Mouse (Mus musculus): ENCODE results near the gene Thoc5.

Thoc5 gene

DNA sequence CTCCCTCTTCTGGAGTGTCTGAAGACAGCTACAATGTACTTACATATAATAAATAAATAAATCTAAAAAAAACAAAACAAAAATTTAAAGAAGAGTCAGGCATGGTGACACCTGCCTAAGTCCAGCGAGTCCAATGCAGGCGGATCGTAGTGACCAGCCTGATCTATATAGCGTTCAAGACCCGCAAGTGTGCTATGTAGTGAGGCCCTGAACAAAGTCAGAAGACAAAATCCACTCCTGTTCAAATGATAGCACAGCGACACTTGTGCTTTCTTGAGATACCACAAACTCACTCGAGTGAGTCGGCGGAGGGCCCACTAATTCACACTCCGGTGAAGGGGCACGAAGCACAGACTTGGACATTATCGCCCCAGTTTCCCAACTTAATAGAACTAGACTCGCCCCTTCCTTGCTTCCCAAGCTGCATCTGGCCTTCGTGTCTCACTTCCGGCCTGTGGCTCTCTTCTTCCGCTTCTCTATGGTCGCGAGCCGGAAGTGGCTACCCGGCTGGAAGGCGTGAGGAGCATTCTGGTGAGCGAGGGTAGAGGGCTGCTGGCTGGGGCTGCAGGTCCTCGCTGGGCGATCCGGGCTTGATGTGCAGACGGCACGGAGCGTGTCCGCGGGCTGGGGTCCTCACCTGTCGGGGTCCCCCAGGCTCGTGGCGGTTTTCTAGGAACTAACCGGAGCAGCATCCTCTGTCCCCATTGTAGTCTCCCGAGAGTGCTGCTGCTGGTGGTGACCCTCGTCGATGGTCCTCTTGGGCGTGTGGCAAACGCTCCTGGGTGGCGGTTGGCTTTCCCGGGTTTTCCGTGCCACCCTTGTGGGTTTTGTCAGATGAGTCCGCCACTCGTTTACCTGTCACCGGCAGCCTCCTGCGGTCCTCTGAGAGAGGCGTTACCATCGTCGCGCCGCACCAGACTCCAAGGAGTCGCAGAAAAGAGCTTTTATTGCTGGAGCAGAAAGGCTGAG lies at the start of gene Thoc5:
Gene Thoc5, plus strand, starts transcription at position 473 of the 969 bp plus-strand sequence.
- DNase-seq (ENCODE audit: low spot score in 2 of 2), result peak; percentile 57 to 72

DNA sequence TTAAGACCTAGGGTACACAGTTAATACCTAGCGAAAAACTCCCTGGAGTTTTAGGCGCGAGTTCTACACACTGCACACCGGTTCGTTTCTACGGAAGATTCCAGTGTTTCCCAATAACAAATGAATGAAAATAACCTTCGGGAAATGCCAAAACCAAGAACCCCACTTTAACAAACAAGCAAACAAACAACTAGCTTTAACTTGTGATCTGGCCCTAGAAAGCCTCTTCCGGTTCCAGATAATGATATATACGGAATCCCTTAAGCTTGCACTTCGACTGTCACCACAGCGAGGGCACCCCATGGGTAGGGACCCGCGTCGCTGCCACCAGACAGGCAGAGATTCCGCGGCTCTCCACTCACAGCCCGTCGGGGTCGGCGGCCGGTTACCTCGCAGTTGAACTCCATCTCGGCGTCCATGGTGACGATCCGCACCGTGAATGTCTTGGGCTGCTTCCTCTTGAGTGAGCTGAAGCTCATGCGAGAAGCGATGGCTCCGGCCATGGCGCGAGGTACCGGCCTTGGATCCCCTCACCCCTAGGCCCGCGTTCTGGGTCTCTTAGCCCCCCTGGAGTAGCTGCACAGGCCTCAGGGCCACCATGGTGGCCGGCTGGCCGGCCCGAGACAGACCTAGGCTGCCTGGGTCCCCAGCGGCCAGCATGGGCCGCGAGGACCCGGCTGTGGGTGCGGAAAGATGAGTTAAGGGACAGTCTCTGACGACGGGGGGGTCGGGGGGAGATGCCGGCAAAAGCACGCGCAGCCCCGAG lies 46.5 kb upstream of the Thoc5 start:
- DNase-seq (ENCODE audit: low spot score in 2 of 2), result peak; percentile 11 to 18

- DNase-seq (ENCODE audit: low spot score in 2 of 2), result peak; percentile 96
Observed at GRCm38 (mm10) chr11:4849258-4849943, 45.7 kb upstream of the Thoc5 start, which contains the start of gene Nf2. TSS of gene Nf2 (minus strand) at chr11:4849536.

DNA sequence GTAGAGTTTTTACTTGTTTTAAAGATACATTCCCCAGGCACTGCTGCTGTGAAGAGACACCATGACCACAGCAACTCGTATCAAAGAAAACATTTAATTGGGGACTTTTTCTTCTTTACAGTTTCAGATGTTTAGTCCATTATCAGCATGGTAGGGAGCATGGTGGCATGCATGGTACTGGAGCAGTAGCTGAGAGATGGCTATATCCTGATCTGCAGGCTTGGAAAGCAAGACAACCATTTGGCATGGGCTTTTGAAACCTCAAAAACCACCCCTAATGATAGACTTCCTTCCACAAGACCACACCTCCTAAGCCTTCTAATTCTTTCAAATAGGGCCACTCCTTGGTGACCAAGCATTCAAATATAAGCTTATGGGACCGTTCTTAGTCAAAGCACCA lies 44.7 kb upstream of the Thoc5 start:
- no peak for DNase-seq (ENCODE audit: low spot score in 2 of 2)

DNA sequence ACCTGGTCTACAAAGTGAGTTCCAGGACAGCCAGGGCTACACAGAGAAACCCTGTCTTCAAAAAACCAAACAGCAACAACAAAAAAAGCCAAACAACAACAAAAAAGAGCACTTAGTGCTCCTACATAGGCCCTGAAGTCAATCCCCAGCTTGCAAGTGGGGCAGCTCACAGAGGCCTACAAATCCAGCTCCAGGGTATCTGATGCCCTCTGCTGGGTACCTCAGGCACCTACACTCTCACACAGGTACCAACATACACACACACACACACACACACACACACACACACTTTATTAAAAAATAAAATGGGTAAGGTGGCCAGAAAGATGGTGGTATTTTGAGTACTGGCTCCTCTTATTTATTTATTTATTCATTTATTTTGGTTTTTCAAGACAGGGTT lies 42.1 kb upstream of the Thoc5 start:
- no peak for DNase-seq (ENCODE audit: low spot score in 2 of 2)

DNA sequence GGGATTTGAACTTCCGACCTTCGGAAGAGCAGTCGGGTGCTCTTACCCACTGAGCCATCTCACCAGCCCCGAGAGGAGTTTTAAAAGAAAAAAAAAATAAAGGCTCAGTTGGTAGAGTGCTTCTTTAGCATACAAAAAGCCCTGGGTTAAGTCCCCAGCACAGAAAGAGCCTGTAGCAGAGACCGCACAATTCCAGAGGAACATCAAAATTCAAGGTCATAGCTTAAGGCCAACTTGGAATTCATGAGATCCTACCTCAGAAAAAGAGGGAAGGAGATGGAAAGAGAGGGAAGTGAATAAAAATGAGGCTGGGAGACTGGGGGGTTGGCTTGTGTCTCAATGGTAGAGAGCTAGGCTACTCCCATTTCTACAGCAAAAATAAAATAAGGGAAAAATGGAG lies 40.9 kb upstream of the Thoc5 start:
- DNase-seq (ENCODE audit: low spot score in 2 of 2), result no peak

DNA sequence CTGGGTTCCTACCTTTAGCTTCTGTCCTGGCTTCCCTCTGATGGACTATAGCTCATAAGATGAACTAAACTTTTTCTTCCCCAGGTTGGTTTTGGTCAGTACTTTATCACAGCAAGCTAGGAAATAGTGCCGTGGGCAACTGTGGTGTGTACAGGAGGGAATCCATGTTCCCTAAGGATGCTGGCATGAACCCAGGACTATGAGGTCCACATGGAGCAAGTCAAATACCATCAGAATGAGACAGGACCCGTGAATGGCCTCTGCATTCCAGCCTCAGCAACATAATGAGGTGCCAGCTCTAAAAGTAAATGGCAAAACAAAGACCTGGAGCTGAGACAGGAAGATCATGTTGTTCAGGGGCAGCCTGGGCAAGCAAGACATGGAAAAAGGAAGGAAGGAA lies 36.7 kb upstream of the Thoc5 start:
- no peak for DNase-seq (ENCODE audit: low spot score in 2 of 2)

- DNase-seq (ENCODE audit: low spot score in 2 of 2), result no peak
Observed at GRCm38 (mm10) chr11:4860986-4861385, 34.1 kb upstream of the Thoc5 start.

DNA sequence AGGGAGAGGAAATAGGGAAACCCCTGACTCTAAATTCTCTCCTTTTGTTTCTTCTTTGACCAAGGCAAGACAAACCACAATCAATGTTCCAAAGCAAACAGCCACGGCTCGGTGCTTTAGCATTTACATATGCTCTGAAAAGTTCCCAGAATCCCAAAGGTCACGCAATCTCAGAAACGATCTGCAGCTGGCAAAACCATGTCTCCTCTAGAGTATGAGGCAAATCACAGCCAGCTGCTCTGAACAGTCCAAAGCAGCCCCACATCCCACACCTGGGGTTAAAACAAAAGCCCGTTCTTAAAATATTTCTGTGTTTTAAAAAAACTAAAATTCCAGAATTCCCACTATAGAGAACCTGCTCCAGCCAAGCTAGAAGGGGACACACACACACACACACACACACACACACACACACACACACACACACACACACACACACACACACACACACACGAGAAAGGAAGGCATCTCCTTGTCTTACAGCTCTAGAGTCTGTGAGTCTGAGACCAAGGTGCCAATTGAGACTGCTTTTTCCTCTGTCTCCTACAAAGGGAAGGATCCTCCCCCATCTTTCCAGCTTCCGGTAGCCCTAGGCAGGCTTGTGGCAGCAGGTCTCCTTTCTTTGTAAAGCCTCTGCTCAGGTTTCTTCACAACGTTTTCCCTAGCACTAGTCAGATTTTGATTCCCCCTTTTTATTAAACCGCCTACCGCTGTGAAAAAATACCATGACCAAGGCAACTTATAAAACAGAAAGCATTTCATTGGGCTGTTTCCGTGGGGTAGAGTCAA lies 33.1 kb upstream of the Thoc5 start:
- no peak for DNase-seq (ENCODE audit: low spot score in 2 of 2)

GRCm38 (mm10) chr11:4862730-4863129 lies 32.4 kb upstream of the Thoc5 start:
- DNase-seq (ENCODE audit: low spot score in 2 of 2), result no peak

GRCm38 (mm10) chr11:4865645-4866251 lies 29.4 kb upstream of the Thoc5 start:
- DNase-seq (ENCODE audit: low spot score in 2 of 2), result peak in 1 of 2 experiments; percentile 41

- DNase-seq (ENCODE audit: low spot score in 2 of 2), result peak; percentile 61 to 64
Observed at GRCm38 (mm10) chr11:4873755-4874475, 21.2 kb upstream of the Thoc5 start, which contains the start of gene Nipsnap1. TSS of gene Nipsnap1 (plus strand) at chr11:4873951.

DNA sequence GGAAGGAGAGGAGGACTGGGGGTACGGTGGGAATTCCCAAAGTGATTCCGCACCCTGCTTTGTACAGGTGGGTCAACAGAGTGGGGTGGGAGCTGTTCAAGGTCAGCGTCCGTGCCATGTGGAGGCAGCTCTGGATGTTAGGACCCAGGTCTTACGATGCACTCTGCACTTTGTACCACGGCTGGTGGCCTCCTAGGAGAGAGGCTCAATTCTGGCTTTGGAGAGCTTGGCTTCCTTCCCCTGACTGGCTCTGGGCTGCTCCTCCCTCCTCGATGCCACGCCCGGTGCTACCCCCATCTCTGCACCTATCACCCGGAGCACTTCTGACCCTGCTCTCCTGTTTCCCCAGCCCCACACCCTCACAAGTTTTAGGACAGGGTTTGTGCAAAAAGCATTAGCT lies 20.6 kb upstream of the Thoc5 start:
- no peak for DNase-seq (ENCODE audit: low spot score in 2 of 2)

- DNase-seq (ENCODE audit: low spot score in 2 of 2), result no peak
Observed at GRCm38 (mm10) chr11:4881087-4881486, 14.0 kb upstream of the Thoc5 start.

GRCm38 (mm10) chr11:4882892-4883627 lies 12.1 kb upstream of the Thoc5 start:
- no peak for DNase-seq (ENCODE audit: low spot score in 2 of 2)

GRCm38 (mm10) chr11:4885385-4885903 lies 9.7 kb upstream of the Thoc5 start:
- peak; percentile 36 to 37 for DNase-seq (ENCODE audit: low spot score in 2 of 2)

DNA sequence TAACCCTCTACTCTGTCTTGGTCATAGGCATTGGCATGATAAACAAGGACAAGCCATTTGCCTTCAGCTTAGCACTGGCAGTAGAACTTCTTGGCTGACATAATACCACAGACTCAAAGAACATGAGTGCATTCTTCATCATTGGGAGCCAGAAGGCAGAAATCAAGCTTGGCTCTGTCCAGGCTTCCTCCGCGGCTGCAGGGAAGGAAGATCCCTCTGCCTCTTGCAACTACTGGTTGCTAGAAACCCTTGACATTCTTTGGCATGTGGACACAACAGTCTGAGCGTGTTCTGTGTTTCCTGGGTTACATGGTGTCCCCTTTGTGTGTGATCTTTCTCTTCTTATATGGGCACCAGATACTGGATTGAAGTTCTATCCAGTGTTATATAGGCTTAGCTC lies 8.1 kb upstream of the Thoc5 start:
- DNase-seq (ENCODE audit: low spot score in 2 of 2), result no peak

DNA sequence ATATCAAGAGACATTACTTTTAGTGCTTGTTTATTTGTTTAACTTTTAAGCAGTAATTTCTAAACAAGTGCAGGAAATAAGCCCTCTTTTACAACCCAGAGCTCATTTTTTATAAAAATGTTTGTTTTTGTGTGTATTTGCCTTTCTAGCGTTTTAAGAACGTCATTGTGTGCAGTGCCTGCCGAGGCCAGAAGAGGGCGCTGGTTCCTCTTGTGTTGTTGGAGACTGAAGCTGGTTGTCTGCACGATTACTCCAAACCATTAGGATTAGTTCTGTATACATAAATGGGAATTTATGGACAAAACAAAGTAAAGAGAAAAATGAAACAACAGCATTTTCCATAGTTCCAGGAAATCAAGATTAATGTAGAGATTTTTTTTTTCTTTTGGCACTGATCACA lies 5.3 kb downstream of the Thoc5 start:
- no peak for DNase-seq (ENCODE audit: low spot score in 2 of 2)

DNA sequence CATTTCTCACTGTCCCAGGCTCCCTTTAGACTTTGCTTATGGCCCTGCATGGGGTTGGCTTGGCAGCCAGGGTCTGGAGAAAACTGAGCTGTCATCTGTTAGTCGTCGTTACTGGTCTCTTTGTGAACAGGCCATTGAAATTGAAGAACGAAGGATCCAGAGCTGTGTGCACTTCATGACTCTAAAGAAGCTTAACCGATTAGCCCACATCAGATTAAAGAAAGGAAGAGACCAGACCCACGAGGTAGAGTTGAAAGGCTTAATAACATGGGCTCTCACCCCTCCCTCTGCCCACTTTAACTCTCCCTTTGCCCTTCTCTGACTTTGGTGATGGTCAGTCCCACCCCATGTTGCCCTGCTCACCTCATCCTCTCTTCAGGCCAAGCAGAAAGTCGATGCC lies 6.8 kb downstream of the Thoc5 start:
- DNase-seq (ENCODE audit: low spot score in 2 of 2), result no peak

All from frontal cortex, postnatal 25 days (tissue).